Mouse (Mus musculus) intestine, embryonic 16.5 days (tissue): ENCODE data around the gene Ugt2b1. TPM values are rescaled to one million over a fixed set of nuclear protein-coding genes. Genes with fewer than 3 reads are reported as not detected.

Source experiments
- ATAC-seq: fragments of 200-750 bp; cut with Nextera tagmentation; 2 replicates; pipeline ENCODE4 v1.8.0; 2017; ENCODE audit warnings: moderate TSS enrichment, moderate library complexity
- H3K27ac ChIP-seq: fragments of 300-500 bp; sonication (generic); 2 replicates; pipeline ENCODE4 v1.5.1; 2014; ENCODE audit warnings: mild to moderate bottlenecking, low read length
- H3K27me3 ChIP-seq: fragments of 300-500 bp; sonication (generic); replicated peaks from 2 replicates; pipeline ENCODE4 v1.6.1; 2014; ENCODE audit warnings: low read length, control low read depth, mixed read lengths; ENCODE audit not compliant: control insufficient read depth, insufficient read depth
- H3K36me3 ChIP-seq: fragments of 300-500 bp; sonication (generic); 2 replicates; pipeline ENCODE4 v1.6.1; 2014; ENCODE audit warnings: low read length, control low read depth; ENCODE audit not compliant: control insufficient read depth, insufficient read depth
- H3K4me1 ChIP-seq: fragments of 300-500 bp; sonication (generic); 2 replicates; pipeline ENCODE4 v1.6.1; 2014; ENCODE audit warnings: low read length, control low read depth, mixed read lengths; ENCODE audit not compliant: control insufficient read depth, insufficient read depth
- H3K4me2 ChIP-seq: fragments of 300-500 bp; sonication (generic); 2 replicates; pipeline ENCODE4 v1.6.1; 2014; ENCODE audit warnings: low read depth, low read length, control low read depth
- H3K4me3 ChIP-seq: fragments of 300-500 bp; sonication (generic); 2 replicates; pipeline ENCODE4 v1.5.1; 2014; ENCODE audit warnings: mild to moderate bottlenecking, low read length
- H3K9ac ChIP-seq: fragments of 300-500 bp; sonication (generic); 2 replicates; pipeline ENCODE4 v1.6.1; 2014; ENCODE audit warnings: low read depth, low read length
- H3K9me3 ChIP-seq: fragments of 300-500 bp; sonication (generic); 2 replicates; pipeline ENCODE4 v1.6.1; 2016; ENCODE audit warnings: low read length, control low read depth; ENCODE audit not compliant: control insufficient read depth
- WGBS: fragments of 180-500 bp; shearing (Covaris S2); extraction: QIAGEN DNeasy Blood & Tissue Kit; methylation state at CpG from one replicate; pipeline ENCODE4 v1.1.7; 2014; 5-methylcytosine and 5-hydroxymethylcytosine counted together
- polyA plus RNA-seq: library from polyadenylated mRNA; unstranded; fragments of >200 nt; fragmentation: Nextera tagmentation; extraction: Ambion mirVana; gene quantifications from 2 replicates; pipeline ENCODE4 v1.2.1, GENCODE M21; 2015

Gene Ugt2b1
- polyA plus RNA-seq, 1 experiment from 2014 or later, result 0.10 TPM

- whole genome bisulfite sequencing, result 41% methylated on average over 1 of the region's 1 CpGs
- Histone ChIP-seq H3K36me3 (no peaks in the 10 kb centered on the region), H3K4me1 (no peaks in the 10 kb centered on the region), H3K9me3 (no peaks in the 10 kb centered on the region), H3K27me3 (no peaks in the 10 kb centered on the region), H3K4me3 (peak within 1 kb of the TSS; percentile 52), H3K9ac (peak within 1 kb of the TSS; percentile 59), H3K27ac (peak within 1 kb of the TSS; percentile 66), H3K4me2 (0 out of 2 replicates have a peak within 1 kb of the TSS, but pooled peaks have one; percentile 4)
- peak; percentile 87 for ATAC-seq
These were observed 19.6 kb downstream of the Ugt2b1 start, which contains the start of gene Ugt2b34 for GRCm38 (mm10) chr5:86906758-86907157. Gene Ugt2b34, minus strand, starts transcription at chr5:86906937.

DNA sequence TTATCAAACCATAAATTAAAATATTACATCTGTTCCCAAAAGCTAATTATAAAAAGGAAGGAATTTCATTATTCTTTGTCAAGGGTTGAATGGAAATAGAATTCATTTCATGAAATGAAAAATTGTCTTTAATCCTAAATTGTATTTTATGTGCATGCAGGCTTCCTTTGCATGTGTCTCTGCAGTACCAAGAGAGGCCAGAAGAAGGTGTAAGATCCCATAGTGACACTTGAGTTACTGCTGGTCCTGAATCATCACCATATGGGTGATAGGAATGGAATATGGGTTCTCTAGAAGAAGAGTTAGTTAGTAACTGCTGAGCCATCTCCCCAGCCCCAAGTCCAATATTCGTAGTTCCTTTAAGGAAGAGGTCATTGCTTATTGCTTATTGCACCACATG is 36.4 kb downstream of the Ugt2b1 start:
- WGBS, result 82% methylated on average over 1 of the region's 1 CpGs

GRCm38 (mm10) chr5:86888420-86888819 is 37.9 kb downstream of the Ugt2b1 start:
- Histone ChIP-seq H3K4me2 (no peak overlapping the region), H3K27ac (peak overlapping the region; percentile 41), H3K27me3 (no peaks in the 10 kb centered on the region), H3K4me3 (no peak overlapping the region), H3K9ac (no peak overlapping the region), H3K9me3 (no peaks in the 10 kb centered on the region), H3K36me3 (no peaks in the 10 kb centered on the region), H3K4me1 (peaks cover 7% of the 10 kb centered on the region)
- 72% methylated on average over 1 of the region's 1 CpGs for WGBS
- ATAC-seq, result peak; percentile 52; the same call in 1 of the 2 replicates

More for the DNA sequence above, 36.4 kb downstream of the Ugt2b1 start:
- H3K36me3 ChIP-seq, result peaks cover 7% of the 10 kb centered on the region
- no peak overlapping the region for H3K4me3 ChIP-seq
- no peak for ATAC-seq
- H3K9ac ChIP-seq, result no peak overlapping the region
- 0 out of 2 replicates have a peak, but pooled peaks cover 4% of the 10 kb centered on the region for H3K9me3 ChIP-seq
- no peak overlapping the region for H3K27ac ChIP-seq
- no peaks in the 10 kb centered on the region for H3K27me3 ChIP-seq
- peaks cover 7% of the 10 kb centered on the region for H3K4me1 ChIP-seq
- H3K4me2 ChIP-seq, result no peak overlapping the region

DNA sequence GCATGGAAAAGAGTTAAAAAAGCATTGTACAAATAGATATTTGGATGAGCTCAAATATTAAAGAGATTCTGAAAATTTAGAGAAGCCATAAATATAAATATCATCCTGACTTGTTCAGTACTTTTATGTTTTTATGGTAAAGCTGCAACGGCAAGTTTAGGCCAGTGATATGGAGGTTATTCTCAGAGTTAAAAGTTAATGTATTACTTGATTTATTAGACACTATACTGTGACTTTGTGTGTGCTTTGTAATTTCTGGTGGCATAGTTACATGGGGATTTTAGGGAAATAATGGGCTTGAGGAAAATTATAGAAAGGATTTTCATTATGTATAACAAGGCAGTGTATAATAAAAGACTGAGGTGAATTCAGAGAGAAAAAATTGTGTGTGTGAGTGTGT is 39.2 kb downstream of the Ugt2b1 start:
- WGBS, result 44% methylated on average over 1 of the region's 1 CpGs
- ATAC-seq, result peak; percentile 77
- no peaks in the 10 kb centered on the region for H3K27me3 ChIP-seq
- no peak overlapping the region for H3K4me2 ChIP-seq
- H3K27ac ChIP-seq, result no peak overlapping the region
- no peaks in the 10 kb centered on the region for H3K36me3 ChIP-seq
- H3K9me3 ChIP-seq, result no peaks in the 10 kb centered on the region
- H3K9ac ChIP-seq, result no peak overlapping the region
- H3K4me3 ChIP-seq, result no peak overlapping the region
- peaks cover 7% of the 10 kb centered on the region for H3K4me1 ChIP-seq

DNA sequence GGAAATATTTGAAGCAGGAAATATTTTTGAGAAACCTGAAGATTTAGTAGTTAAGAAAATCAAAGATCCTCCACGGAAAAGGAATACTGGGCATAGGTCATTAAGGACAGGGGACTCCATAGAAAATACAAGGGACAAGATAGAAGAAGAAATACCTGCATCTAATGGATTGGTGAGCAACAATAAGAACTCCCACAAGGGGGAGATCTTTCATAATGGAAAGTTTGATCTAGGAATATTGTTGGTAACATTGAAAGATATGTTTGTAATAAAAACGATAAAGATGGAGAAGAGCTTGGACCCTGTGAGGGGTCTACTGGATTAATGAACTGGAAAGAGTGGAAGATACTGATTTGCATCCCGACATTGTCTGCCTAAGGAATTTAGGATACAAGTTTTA is 39.7 kb downstream of the Ugt2b1 start:
- H3K4me1 ChIP-seq, result peaks cover 7% of the 10 kb centered on the region
- no peaks in the 10 kb centered on the region for H3K27me3 ChIP-seq
- no peak for ATAC-seq
- no peak overlapping the region for H3K4me2 ChIP-seq
- no peak overlapping the region for H3K4me3 ChIP-seq
- no peaks in the 10 kb centered on the region for H3K9me3 ChIP-seq
- WGBS, result 35% methylated on average over 3 of the region's 3 CpGs
- no peak overlapping the region for H3K27ac ChIP-seq
- H3K36me3 ChIP-seq, result no peaks in the 10 kb centered on the region
- H3K9ac ChIP-seq, result no peak overlapping the region

DNA sequence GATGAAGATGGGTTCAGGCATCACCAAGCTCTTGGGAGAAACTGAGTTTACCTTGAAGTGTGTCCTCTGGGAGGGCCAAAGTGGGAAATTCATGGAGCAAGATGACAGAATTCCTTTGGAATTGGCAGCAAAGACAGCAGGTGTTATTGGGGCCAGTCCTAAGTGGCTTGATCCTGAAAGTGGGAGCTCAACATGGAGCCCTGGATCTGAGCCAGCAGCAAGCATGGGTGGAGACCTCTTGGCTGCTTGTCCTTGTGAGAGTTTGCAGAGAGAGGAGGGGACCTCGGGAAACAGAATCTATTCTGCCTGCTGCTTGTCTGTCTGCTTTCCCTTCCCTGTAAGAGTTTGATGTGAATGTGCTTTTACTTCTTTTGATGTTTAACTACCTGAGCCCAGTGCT is 54.5 kb downstream of the Ugt2b1 start:
- 31% methylated on average over 1 of the region's 1 CpGs for WGBS
- H3K9me3 ChIP-seq, result no peaks in the 10 kb centered on the region

More for the DNA sequence above, 54.5 kb downstream of the Ugt2b1 start:
- H3K4me1 ChIP-seq, result no peaks in the 10 kb centered on the region
- H3K36me3 ChIP-seq, result no peaks in the 10 kb centered on the region
- no peaks in the 10 kb centered on the region for H3K27me3 ChIP-seq
- no peak overlapping the region for H3K9ac ChIP-seq
- H3K4me3 ChIP-seq, result no peak overlapping the region
- no peak overlapping the region for H3K4me2 ChIP-seq
- H3K27ac ChIP-seq, result no peak overlapping the region
- ATAC-seq, result no peak

Other genes with a start within 250 kb of the Ugt2b1 start
- not detected in 2 replicates for gene Tmprss11e, start 180.7 kb downstream of the Ugt2b1 start, polyA plus RNA-seq
- gene Ythdc1, start 122.3 kb downstream of the Ugt2b1 start, polyA plus RNA-seq, result 25.4 and 25.9 TPM in 2 replicates
- 170 and 172 TPM in 2 replicates for gene Ugt2b34, start 19.6 kb downstream of the Ugt2b1 start, polyA plus RNA-seq
- gene Ugt2b35, start 74.3 kb upstream of the Ugt2b1 start, polyA plus RNA-seq, result 1.8 and 2.7 TPM in 2 replicates
- 28.9 and 36.2 TPM in 2 replicates for gene Ugt2b36, start 166.0 kb upstream of the Ugt2b1 start, polyA plus RNA-seq
- gene Ugt2b5, start 213.8 kb upstream of the Ugt2b1 start, polyA plus RNA-seq, result 106 and 138 TPM in 2 replicates